Mouse (Mus musculus) heart, postnatal 36 days (tissue): Measurements from ENCODE around the gene Zcchc4. TPM values are rescaled to one million over a fixed set of nuclear protein-coding genes. Genes with fewer than 3 reads are reported as not detected.

Experiments
- DNase-seq, 2 experiments: peaks; one replicate each; pipeline ENCODE4 v3.0.0; 2021 to 2022
- intact Hi-C: fragments of 180-260 bp; cut with DNase I; formaldehyde crosslinking; loops from one replicate; pipeline ENCODE4 v1.15.1; 2025
- total RNA-seq, 2 experiments: library from RNA; stranded (reverse); gene quantifications; 2 replicates each; pipeline ENCODE4 v1.2.3; 2021

Zcchc4 gene
- total RNA-seq, 2 experiments from 2014 or later, result 5.2 to 5.6 TPM

- no peak for DNase-seq
- intact Hi-C loops, result no loop called here
These were observed 11.5 kb downstream of the Zcchc4 start for GRCm38 (mm10) chr5:52786556-52787322.

GRCm38 (mm10) chr5:52793230-52793629 is 18.0 kb downstream of the Zcchc4 start:
- DNase-seq, result no peak
- intact Hi-C loops, result no loop called here

GRCm38 (mm10) chr5:52794109-52794508 is 18.9 kb downstream of the Zcchc4 start:
- DNase-seq, result no peak
- intact Hi-C loops, result no loop called here

GRCm38 (mm10) chr5:52799274-52799985 is 24.2 kb downstream of the Zcchc4 start:
- intact Hi-C loops, result no loop called here
- no peak for DNase-seq

- no peak for DNase-seq
- intact Hi-C loops, result no loop called here
These were observed 30.6 kb downstream of the Zcchc4 start for GRCm38 (mm10) chr5:52805801-52806200.

GRCm38 (mm10) chr5:52806349-52806748 is 31.1 kb downstream of the Zcchc4 start:
- DNase-seq, result no peak
- intact Hi-C loops, result no loop called here

- no peak for DNase-seq
- intact Hi-C loops, result no loop called here
These were observed 31.8 kb downstream of the Zcchc4 start for GRCm38 (mm10) chr5:52807030-52807429.

GRCm38 (mm10) chr5:52810446-52810845 is 35.2 kb downstream of the Zcchc4 start:
- DNase-seq, result no peak
- intact Hi-C loops, result no loop called here

- no peak for DNase-seq
- intact Hi-C loops, result no loop called here
These were observed 35.8 kb downstream of the Zcchc4 start for GRCm38 (mm10) chr5:52811056-52811455.

- DNase-seq, result no peak
- intact Hi-C loops, result no loop called here
These were observed 37.2 kb downstream of the Zcchc4 start for GRCm38 (mm10) chr5:52812456-52812855.

GRCm38 (mm10) chr5:52813312-52813711 is 38.1 kb downstream of the Zcchc4 start:
- intact Hi-C loops, result no loop called here
- no peak for DNase-seq

GRCm38 (mm10) chr5:52818676-52819075 is 43.5 kb downstream of the Zcchc4 start:
- DNase-seq, result no peak
- intact Hi-C loops, result no loop called here

GRCm38 (mm10) chr5:52821691-52822090 is 46.5 kb downstream of the Zcchc4 start:
- peak; percentile 27 to 36 for DNase-seq
- intact Hi-C loops, result loop anchor here (5.0 kb wide), 2 partner anchors 154 to 304 kb away; partner anchors contain the start of gene Sepsecs

- intact Hi-C loops, result no loop called here
- DNase-seq, result no peak
These were observed 52.7 kb downstream of the Zcchc4 start for GRCm38 (mm10) chr5:52827923-52828322.

GRCm38 (mm10) chr5:52833005-52833404 is 57.8 kb downstream of the Zcchc4 start:
- no peak for DNase-seq
- intact Hi-C loops, result loop anchor here (10.0 kb wide), 1 partner anchor 358 kb away; the partner anchor contains the start of gene Ccdc149

GRCm38 (mm10) chr5:52833761-52834274 is 58.6 kb downstream of the Zcchc4 start, which contains the start of gene Anapc4:
Gene Anapc4, plus strand, starts transcription at chr5:52834012.
- DNase-seq, result peak; percentile 100
- intact Hi-C loops, result loop anchor here (10.0 kb wide), 1 partner anchor 359 kb away; the partner anchor contains the start of gene Ccdc149

GRCm38 (mm10) chr5:52834386-52834785 is 59.2 kb downstream of the Zcchc4 start:
- peak in 1 of 2 experiments; percentile 8 for DNase-seq
- intact Hi-C loops, result loop anchor here (10.0 kb wide), 1 partner anchor 360 kb away; the partner anchor contains the start of gene Ccdc149

GRCm38 (mm10) chr5:52844319-52844718 is 69.1 kb downstream of the Zcchc4 start:
- no peak for DNase-seq
- intact Hi-C loops, result no loop called here

- DNase-seq, result no peak
- intact Hi-C loops, result no loop called here
These were observed 80.5 kb downstream of the Zcchc4 start for GRCm38 (mm10) chr5:52855727-52856126.

GRCm38 (mm10) chr5:52864446-52864845 is 89.2 kb downstream of the Zcchc4 start:
- intact Hi-C loops, result no loop called here

GRCm38 (mm10) chr5:52865825-52866224 is 90.6 kb downstream of the Zcchc4 start:
- peak; percentile 61 to 67 for DNase-seq
- intact Hi-C loops, result no loop called here

More at GRCm38 (mm10) chr5:52864446-52864845, 89.2 kb downstream of the Zcchc4 start:
- no peak for DNase-seq
